Mouse (Mus musculus): ENCODE measurements around the gene Sgcg. TPM values are rescaled to one million over a fixed set of nuclear protein-coding genes. Genes with fewer than 3 reads are reported as not detected.

Sgcg gene
- total and polyA plus RNA-seq, 2 experiments from 2014 or later = 0.11 to 0.36 TPM

- Histone ChIP-seq H3K9me3 (ENCODE audit: low read length) (no peaks in the 10 kb centered on the region), H3K9ac (replicated peaks; ENCODE audit: low read length, poor library complexity, severe bottlenecking) (peak overlapping the region; percentile 80), H3K36me3 (ENCODE audit: insufficient read depth, low read length) (no peaks in the 10 kb centered on the region), H3K4me1 (ENCODE audit: insufficient read depth, low read length) (peaks cover 13% of the 10 kb centered on the region), H3K27ac (ENCODE audit: low read depth, low read length) (peak overlapping the region; percentile 86), H3K27me3 (ENCODE audit: insufficient read depth, low read length) (no peaks in the 10 kb centered on the region), H3K4me2 (ENCODE audit: low read depth, low read length, poor library complexity, severe bottlenecking) (peak overlapping the region; percentile 62), H3K4me3 (ENCODE audit: low read depth, low read length) (peak overlapping the region; percentile 56)
- 0% methylated on average over 28 of the region's 52 CpGs for WGBS
- DNase-seq (ENCODE audit: low spot score) (peak; percentile 98), ATAC-seq (ENCODE audit: low FRiP score) (peak; percentile 95)
- TF ChIP-seq CTCF (IDR thresholded peaks at IDR 0.05) = no peak
Measured at GRCm38 (mm10) chr14:61172548-61173158, 85.6 kb downstream of the Sgcg start.

DNA sequence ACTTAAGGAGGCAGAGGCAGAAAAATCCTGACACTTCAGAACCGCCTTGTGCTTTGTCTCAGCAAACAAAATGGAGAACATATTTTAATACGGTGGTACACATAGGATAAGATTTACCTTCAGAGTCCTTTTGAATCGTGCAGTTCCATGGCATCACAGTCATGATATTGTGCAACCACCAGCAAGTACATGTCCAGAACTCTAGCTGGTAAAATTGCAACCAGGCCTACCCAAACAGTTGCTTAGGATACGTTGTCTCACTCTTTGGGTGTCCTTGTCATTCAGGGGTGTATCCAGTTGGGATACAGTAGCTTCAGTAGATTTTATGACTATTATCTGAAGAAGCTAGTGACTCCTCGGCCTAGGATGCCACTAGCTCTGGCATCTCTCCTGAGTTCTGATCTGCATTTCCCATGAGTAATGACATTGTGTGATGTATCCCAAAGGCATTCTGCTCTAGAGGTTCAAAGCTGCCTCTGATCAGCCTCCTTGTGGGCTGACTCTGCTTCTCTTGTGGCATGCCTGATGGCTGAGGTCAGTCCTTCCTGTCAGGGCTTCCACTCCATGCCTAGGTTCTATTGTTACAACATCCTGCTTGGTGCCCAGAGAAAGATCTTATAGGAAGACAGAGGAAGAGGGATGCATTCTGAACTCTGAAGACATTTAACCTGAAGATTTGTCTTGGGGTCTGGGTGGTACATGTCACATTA lies 86.9 kb downstream of the Sgcg start:
- H3K4me3 ChIP-seq (ENCODE audit: low read depth, low read length) = no peak overlapping the region
- H3K9me3 ChIP-seq (ENCODE audit: low read length) = no peaks in the 10 kb centered on the region
- 94% methylated on average over 5 of the region's 5 CpGs for WGBS
- H3K4me1 ChIP-seq (ENCODE audit: insufficient read depth, low read length) = peaks cover 13% of the 10 kb centered on the region
- H3K36me3 ChIP-seq (ENCODE audit: insufficient read depth, low read length) = no peaks in the 10 kb centered on the region
- TF ChIP-seq CTCF (IDR thresholded peaks at IDR 0.05) = no peak
- no peak for ATAC-seq (ENCODE audit: low FRiP score)
- H3K27me3 ChIP-seq (ENCODE audit: insufficient read depth, low read length) = no peaks in the 10 kb centered on the region
- DNase-seq (ENCODE audit: low spot score) = no peak
- H3K4me2 ChIP-seq (ENCODE audit: low read depth, low read length, poor library complexity, severe bottlenecking) = no peak overlapping the region
- no peak overlapping the region for H3K27ac ChIP-seq (ENCODE audit: low read depth, low read length)
- no peak overlapping the region for H3K9ac ChIP-seq (replicated peaks; ENCODE audit: low read length, poor library complexity, severe bottlenecking)

Other genes with a start within 250 kb of the Sgcg start
- 42.9 and 50.3 TPM in 2 replicates for gene Tnfrsf19, start 212.0 kb downstream of the Sgcg start, total RNA-seq (2014; rRNA removed)
- 29.5 and 32.3 TPM in 2 replicates for gene Tnfrsf19, start 212.0 kb downstream of the Sgcg start, polyA plus RNA-seq (2015; fragmentation: Nextera tagmentation; extraction: Ambion mirVana)
- gene Sacs, start 120.0 kb downstream of the Sgcg start, total RNA-seq (2014; rRNA removed) = 42.0 and 50.8 TPM in 2 replicates
- gene Sacs, start 120.0 kb downstream of the Sgcg start, polyA plus RNA-seq (2015; fragmentation: Nextera tagmentation; extraction: Ambion mirVana) = 4.7 and 5.8 TPM in 2 replicates
- 0.14 TPM in 1 of 2 replicates, not detected in the other for gene Arl11, start 51.3 kb upstream of the Sgcg start, total RNA-seq (2014; rRNA removed)
- gene Arl11, start 51.3 kb upstream of the Sgcg start, polyA plus RNA-seq (2015; fragmentation: Nextera tagmentation; extraction: Ambion mirVana) = 0.55 and 0.63 TPM in 2 replicates
- gene Ebpl, start 101.9 kb upstream of the Sgcg start, total RNA-seq (2014; rRNA removed) = 3.4 and 4.2 TPM in 2 replicates
- 8.8 and 9.0 TPM in 2 replicates for gene Ebpl, start 101.9 kb upstream of the Sgcg start, polyA plus RNA-seq (2015; fragmentation: Nextera tagmentation; extraction: Ambion mirVana)
- 34.4 and 55.8 TPM in 2 replicates for gene Kpna3, start 181.4 kb upstream of the Sgcg start, total RNA-seq (2014; rRNA removed)
- gene Kpna3, start 181.4 kb upstream of the Sgcg start, polyA plus RNA-seq (2015; fragmentation: Nextera tagmentation; extraction: Ambion mirVana) = 55.7 and 56.7 TPM in 2 replicates

Measured in midbrain, postnatal 0 days (tissue).